Mouse (Mus musculus): ENCODE results near the gene Gm42669. TPM values are rescaled to one million over a fixed set of nuclear protein-coding genes. Genes with fewer than 3 reads are reported as not detected.

The Gm42669 gene
- polyA plus RNA-seq, 1 experiment = 0.23 TPM

DNA sequence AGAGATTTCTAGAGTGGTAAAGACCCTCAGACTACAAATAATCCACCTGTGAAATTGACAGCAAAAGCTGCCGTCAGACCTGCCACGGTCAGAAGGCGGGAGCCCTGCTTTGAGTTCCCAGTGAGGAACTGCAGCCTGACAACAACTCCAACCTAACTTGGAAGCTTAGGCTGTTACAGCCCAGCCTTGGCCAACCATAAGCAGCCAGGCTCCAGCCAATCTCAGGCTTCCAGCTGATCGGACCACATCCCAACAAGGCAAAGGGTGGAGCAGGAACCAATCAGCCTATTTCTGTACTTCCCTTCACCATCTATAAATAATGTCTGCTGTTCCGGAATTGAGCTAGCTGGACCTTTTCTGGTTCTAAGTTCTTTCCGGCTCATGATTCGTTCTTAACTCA is 14.5 kb downstream of the Gm42669 start:
- 80% methylated on average over 7 of the region's 7 CpGs for WGBS
- Histone ChIP-seq H3K27me3 (ENCODE audit: control insufficient read depth, insufficient read depth, low read length) (no peaks in the 10 kb centered on the region), H3K4me3 (replicated peaks; ENCODE audit: insufficient read depth, low read depth, low read length) (no peak overlapping the region), H3K27ac (ENCODE audit: insufficient read depth, low read length) (no peak overlapping the region), H3K4me1 (ENCODE audit: control insufficient read depth, insufficient read depth, low read length) (peaks cover 3% of the 10 kb centered on the region; the same call in 1 of the 2 replicates)
- DNase-seq = no peak
- TF ChIP-seq POLR2A (IDR thresholded peaks at IDR 0.05; ENCODE audit: borderline replicate concordance, insufficient read depth, low read length) (no peak), CTCF (IDR thresholded peaks at IDR 0.05; ENCODE audit: borderline replicate concordance, insufficient read depth, low read depth, low read length) (no peak)

DNA sequence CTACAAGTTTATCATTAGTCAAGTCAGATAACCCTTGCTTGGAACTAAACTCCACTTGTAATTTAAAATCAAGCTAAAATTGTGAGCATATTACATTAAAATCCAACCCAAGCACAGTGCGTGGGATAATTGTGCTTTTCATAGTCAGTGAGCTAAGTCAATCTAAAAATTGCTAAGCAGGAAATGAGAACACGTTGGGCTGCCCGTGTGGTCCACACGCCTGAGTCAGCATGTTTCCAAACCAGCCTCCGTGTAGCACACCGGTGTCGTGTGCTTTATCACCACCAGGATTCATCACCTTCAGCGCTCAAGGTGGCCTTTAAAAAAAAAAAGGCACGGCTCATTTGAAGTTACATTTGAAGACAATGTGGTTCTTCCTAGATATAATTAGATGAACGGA is 16.9 kb downstream of the Gm42669 start:
- no peak for DNase-seq

DNA sequence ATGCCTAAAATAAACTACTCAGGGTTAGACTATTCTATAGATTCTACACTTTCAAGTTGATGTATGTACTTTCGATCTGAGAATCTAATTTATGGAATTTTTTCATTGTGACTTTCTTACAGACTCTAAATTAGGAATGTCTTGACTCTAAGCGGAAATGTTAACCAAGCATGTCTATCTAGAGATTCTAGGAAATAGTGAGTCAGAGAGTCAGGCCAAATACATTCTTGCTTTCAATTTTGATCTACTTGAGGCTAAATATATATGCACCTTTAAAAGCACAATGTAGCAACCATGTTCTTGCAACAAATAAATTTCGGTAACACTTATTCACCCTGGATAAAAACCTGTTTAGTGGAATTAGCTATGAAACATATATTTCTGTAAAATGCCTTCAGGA is 21.4 kb downstream of the Gm42669 start:
- H3K27ac ChIP-seq (ENCODE audit: insufficient read depth, low read length) = no peak overlapping the region
- WGBS = 97% methylated on average over 3 of the region's 3 CpGs
- H3K4me3 ChIP-seq (replicated peaks; ENCODE audit: insufficient read depth, low read depth, low read length) = no peak overlapping the region
- no peak for TF ChIP-seq POLR2A (IDR thresholded peaks at IDR 0.05; ENCODE audit: borderline replicate concordance, insufficient read depth, low read length)
- no peaks in the 10 kb centered on the region for H3K4me1 ChIP-seq (ENCODE audit: control insufficient read depth, insufficient read depth, low read length)
- no peaks in the 10 kb centered on the region for H3K27me3 ChIP-seq (ENCODE audit: control insufficient read depth, insufficient read depth, low read length)
- no peak for DNase-seq

More for the DNA sequence above, 16.9 kb downstream of the Gm42669 start:
- Histone ChIP-seq H3K4me1 (ENCODE audit: control insufficient read depth, insufficient read depth, low read length) (peaks cover 3% of the 10 kb centered on the region; the same call in 1 of the 2 replicates), H3K27me3 (ENCODE audit: control insufficient read depth, insufficient read depth, low read length) (no peaks in the 10 kb centered on the region), H3K4me3 (replicated peaks; ENCODE audit: insufficient read depth, low read depth, low read length) (no peak overlapping the region), H3K27ac (ENCODE audit: insufficient read depth, low read length) (no peak overlapping the region)
- TF ChIP-seq CTCF (IDR thresholded peaks at IDR 0.05; ENCODE audit: borderline replicate concordance, insufficient read depth, low read depth, low read length) = no peak
- TF ChIP-seq POLR2A (IDR thresholded peaks at IDR 0.05; ENCODE audit: borderline replicate concordance, insufficient read depth, low read length) = no peak
- WGBS = 85% methylated on average over 10 of the region's 10 CpGs

DNA sequence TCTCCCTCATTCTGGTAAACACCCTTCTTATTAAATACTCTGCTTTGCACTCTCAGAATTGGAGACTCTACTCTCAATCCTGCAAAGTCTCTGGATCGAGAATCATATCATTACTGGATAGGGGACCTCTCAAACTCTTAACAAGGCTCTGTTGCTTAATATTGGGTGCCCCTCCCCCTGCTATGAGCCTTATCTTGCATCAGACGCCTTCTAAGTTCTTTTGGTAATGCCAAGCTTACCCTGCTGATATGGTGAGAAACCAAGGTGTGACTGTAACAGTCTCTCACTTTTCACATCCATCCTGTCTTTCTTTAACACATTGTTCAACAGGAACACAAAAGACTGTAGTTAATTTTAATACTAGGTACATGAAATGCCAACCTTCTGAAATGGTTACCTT is 26.2 kb downstream of the Gm42669 start:
- TF ChIP-seq POLR2A (IDR thresholded peaks at IDR 0.05; ENCODE audit: borderline replicate concordance, insufficient read depth, low read length) (no peak), CTCF (IDR thresholded peaks at IDR 0.05; ENCODE audit: borderline replicate concordance, insufficient read depth, low read depth, low read length) (no peak)
- no peak overlapping the region for H3K4me3 ChIP-seq (replicated peaks; ENCODE audit: insufficient read depth, low read depth, low read length)
- H3K4me1 ChIP-seq (ENCODE audit: control insufficient read depth, insufficient read depth, low read length) = no peaks in the 10 kb centered on the region
- WGBS = 71% methylated on average over 2 of the region's 2 CpGs
- H3K27ac ChIP-seq (ENCODE audit: insufficient read depth, low read length) = no peak overlapping the region
- no peaks in the 10 kb centered on the region for H3K27me3 ChIP-seq (ENCODE audit: control insufficient read depth, insufficient read depth, low read length)
- no peak for DNase-seq

DNA sequence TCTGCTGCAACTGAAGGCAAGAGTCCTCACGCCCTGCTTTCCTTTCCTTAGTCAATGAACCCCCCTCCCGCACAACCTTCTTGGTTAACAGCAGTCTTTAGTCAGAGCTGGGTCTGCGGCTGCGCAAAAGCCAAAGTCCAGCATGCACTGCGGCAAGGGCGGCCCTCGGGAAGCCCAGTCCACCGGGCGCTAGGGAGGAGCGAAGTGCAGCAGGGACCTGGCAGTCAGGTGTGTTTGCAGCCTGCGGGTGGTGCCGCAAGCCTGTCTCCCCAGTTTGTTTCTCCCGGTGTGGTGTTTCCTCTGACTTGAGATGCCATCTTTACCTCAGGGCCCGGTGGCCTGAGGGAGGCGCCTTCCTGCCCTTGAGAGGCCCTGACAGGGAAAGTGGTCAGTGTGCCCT is 27.2 kb downstream of the Gm42669 start, which contains the start of gene 1700028K03Rik:
Gene 1700028K03Rik, plus strand, starts transcription at position 129 of the 400 bp plus-strand sequence.
- H3K27ac ChIP-seq (ENCODE audit: insufficient read depth, low read length) = no peak within 1 kb of the TSS
- H3K27me3 ChIP-seq (ENCODE audit: control insufficient read depth, insufficient read depth, low read length) = no peaks in the 10 kb centered on the region
- DNase-seq = no peak
- H3K4me3 ChIP-seq (replicated peaks; ENCODE audit: insufficient read depth, low read depth, low read length) = no peak within 1 kb of the TSS
- no peak for TF ChIP-seq POLR2A (IDR thresholded peaks at IDR 0.05; ENCODE audit: borderline replicate concordance, insufficient read depth, low read length)
- no peak for TF ChIP-seq CTCF (IDR thresholded peaks at IDR 0.05; ENCODE audit: borderline replicate concordance, insufficient read depth, low read depth, low read length)
- WGBS = 79% methylated on average over 15 of the region's 15 CpGs
- H3K4me1 ChIP-seq (ENCODE audit: control insufficient read depth, insufficient read depth, low read length) = no peaks in the 10 kb centered on the region

DNA sequence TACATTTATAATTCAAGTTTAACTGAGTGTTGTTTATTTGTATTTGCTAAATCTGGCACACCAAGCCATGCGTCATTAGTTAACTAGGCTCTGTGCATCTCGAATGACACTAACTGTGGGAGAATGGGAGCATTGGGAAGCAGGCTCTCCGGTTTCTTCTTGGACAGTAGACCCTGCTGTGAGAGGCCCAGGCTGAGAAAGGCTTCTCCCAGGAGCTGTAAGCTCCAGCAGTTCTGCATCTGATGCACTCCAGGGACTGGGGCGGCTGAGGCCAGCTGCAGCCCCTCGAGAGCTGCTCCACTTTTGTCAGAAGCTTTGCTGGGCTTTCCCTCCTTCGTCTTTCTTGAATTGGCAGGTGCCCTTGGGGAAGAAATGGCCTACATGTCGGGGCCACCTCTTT is 34.3 kb downstream of the Gm42669 start:
- peak in 1 of 2 experiments; percentile 9 for DNase-seq
- TF ChIP-seq CTCF (IDR thresholded peaks at IDR 0.05; ENCODE audit: borderline replicate concordance, insufficient read depth, low read depth, low read length) = no peak
- no peak for TF ChIP-seq POLR2A (IDR thresholded peaks at IDR 0.05; ENCODE audit: borderline replicate concordance, insufficient read depth, low read length)
- Histone ChIP-seq H3K4me3 (replicated peaks; ENCODE audit: insufficient read depth, low read depth, low read length) (no peak overlapping the region), H3K4me1 (ENCODE audit: control insufficient read depth, insufficient read depth, low read length) (no peaks in the 10 kb centered on the region), H3K27ac (ENCODE audit: insufficient read depth, low read length) (no peak overlapping the region), H3K27me3 (ENCODE audit: control insufficient read depth, insufficient read depth, low read length) (no peaks in the 10 kb centered on the region)
- 36% methylated on average over 7 of the region's 7 CpGs for WGBS

DNA sequence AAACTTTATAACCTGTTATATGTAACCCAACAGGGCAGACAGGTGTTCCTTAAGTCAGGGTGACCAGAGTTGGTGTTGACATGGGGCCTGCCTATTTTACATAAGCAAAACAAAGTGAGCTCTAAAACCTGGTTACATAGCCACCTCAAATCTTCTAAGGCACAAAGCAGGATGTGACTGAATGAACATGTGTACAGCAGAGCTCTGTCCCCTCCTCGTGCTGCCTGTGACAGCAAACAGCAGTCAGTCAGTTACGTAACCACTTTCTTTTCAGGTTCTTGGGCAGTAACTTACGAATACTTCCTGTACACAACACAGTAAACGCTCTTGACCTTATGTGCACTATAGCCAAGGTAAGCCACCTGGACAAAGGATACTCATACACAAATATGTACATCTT is 38.5 kb downstream of the Gm42669 start:
- H3K27me3 ChIP-seq (ENCODE audit: control insufficient read depth, insufficient read depth, low read length) = no peaks in the 10 kb centered on the region; the same call in 1 of the 2 replicates
- DNase-seq = no peak
- no peak overlapping the region for H3K4me3 ChIP-seq (replicated peaks; ENCODE audit: insufficient read depth, low read depth, low read length)
- TF ChIP-seq CTCF (IDR thresholded peaks at IDR 0.05; ENCODE audit: borderline replicate concordance, insufficient read depth, low read depth, low read length) (no peak), POLR2A (IDR thresholded peaks at IDR 0.05; ENCODE audit: borderline replicate concordance, insufficient read depth, low read length) (no peak)
- no peak overlapping the region for H3K27ac ChIP-seq (ENCODE audit: insufficient read depth, low read length)
- WGBS = 83% methylated on average over 4 of the region's 4 CpGs
- H3K4me1 ChIP-seq (ENCODE audit: control insufficient read depth, insufficient read depth, low read length) = no peaks in the 10 kb centered on the region

DNA sequence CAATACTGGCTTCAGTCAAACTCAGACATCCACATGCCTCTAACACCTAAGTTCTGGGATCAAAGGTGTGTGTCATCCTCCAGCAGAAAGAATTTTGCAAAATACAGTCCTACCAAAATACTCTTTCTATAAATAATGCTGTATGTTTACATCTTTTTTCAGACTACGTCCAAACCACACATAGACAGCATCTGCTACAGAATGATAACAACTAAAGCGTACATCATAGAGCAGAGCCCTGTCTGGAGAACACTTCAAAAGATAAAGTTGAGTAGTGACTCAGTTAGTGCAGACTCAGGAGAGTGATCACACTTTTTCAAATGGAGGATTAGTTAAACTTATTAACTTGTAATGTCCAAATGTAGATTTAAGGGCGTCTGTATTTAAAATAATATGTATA is 40.5 kb downstream of the Gm42669 start:
- 91% methylated on average over 3 of the region's 3 CpGs for WGBS
- no peak for DNase-seq
- H3K4me3 ChIP-seq (replicated peaks; ENCODE audit: insufficient read depth, low read depth, low read length) = no peak overlapping the region
- no peaks in the 10 kb centered on the region; the same call in 1 of the 2 replicates for H3K27me3 ChIP-seq (ENCODE audit: control insufficient read depth, insufficient read depth, low read length)
- H3K27ac ChIP-seq (ENCODE audit: insufficient read depth, low read length) = no peak overlapping the region
- no peak for TF ChIP-seq CTCF (IDR thresholded peaks at IDR 0.05; ENCODE audit: borderline replicate concordance, insufficient read depth, low read depth, low read length)
- TF ChIP-seq POLR2A (IDR thresholded peaks at IDR 0.05; ENCODE audit: borderline replicate concordance, insufficient read depth, low read length) = no peak
- H3K4me1 ChIP-seq (ENCODE audit: control insufficient read depth, insufficient read depth, low read length) = no peaks in the 10 kb centered on the region

All from cerebellum, adult 2 months (tissue).